Mouse (Mus musculus): ENCODE data around the gene Marcksl1. TPM values are rescaled to one million over a fixed set of nuclear protein-coding genes. Genes with fewer than 3 reads are reported as not detected.

Marcksl1 gene
- total RNA-seq (2021), result 100 to 1,000 TPM; 170 to 171 TPM

DNA sequence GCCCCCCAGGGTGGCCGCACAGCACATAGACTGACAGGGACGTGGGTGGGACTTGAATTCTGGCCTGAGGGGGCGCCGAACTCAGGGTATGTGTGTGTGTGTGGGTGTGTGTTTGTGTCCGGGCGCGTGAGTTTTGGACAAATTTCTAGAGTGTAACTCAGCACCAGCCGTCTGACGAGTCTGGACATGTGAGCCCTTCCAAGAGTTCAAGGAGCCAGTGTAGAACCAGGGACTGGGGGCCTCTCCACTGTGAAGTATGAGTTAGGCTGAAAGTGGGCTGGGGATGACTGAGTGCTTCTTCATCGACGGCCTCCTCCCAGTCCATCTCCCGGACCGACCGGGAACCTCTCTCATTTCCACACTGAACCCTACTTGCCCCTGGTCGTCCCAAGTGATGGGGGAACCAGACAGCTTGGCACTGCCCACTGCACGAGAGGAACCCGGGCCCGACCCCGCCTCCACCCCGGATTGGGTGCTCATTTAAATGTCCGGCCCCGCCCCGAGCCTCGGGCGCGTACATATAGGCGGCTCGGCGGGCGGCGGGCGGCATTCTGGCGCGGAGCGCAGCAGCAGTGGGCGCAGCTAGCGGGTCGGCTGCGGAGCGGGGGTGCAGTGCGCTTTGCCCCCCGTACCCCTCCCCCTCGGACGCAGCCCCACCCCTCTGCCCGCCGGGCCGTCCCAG lies at the start of gene Marcksl1:
TSS of gene Marcksl1 (plus strand) at position 496 of the 682 bp plus-strand sequence.
- peak; percentile 73 to 74 for DNase-seq (ENCODE audit: extremely low spot score in 1 of 2, low spot score in 1 of 2)

DNA sequence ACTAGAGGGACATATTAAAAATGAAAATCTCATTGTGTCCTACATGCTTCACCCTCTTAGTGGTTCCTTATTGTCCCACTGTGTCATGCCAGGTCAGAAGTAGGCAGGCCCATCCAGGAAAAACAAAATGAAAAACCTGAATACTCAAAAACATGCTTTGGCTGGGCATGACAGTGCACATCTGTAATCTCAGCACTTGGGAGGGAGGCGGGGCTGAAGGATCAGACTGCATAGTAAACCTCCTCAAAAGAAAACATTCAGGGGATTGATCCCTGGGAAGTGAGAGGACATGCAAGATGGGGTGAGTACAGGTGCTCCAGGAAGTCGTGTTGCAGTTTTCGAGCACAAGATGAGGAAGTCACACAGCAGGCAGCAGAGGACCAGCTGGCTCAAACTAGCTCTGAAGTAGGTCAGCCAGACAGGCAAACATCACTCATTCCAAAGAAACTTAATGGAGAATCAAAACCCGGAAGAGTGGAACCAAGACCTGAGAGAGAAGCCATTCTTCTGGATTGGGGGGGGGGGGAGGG lies 49.0 kb upstream of the Marcksl1 start:
- DNase-seq (ENCODE audit: extremely low spot score in 1 of 2, low spot score in 1 of 2), result no peak

- DNase-seq (ENCODE audit: extremely low spot score in 1 of 2, low spot score in 1 of 2), result no peak
Observed at GRCm38 (mm10) chr4:129476047-129476446, 37.3 kb upstream of the Marcksl1 start.

DNA sequence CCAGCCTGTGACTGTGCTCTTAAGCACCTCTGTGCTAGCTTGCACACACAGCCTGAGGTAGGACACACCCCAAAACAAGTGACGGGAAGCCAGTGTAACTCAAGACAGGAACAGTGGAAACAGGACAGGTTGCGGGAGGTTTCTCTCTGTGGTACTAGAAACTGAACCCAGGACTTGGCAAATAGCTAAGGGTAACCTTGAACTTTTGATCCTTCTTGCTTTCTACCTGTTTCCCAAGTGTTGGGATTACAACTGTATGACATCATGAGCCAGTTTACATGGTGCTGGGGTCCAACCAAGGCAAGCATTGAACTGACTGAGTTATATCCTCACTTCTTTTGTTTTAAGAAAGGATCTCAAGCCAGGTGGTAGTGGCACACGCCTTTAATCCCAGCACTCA lies 33.5 kb upstream of the Marcksl1 start:
- DNase-seq (ENCODE audit: extremely low spot score in 1 of 2, low spot score in 1 of 2), result no peak

GRCm38 (mm10) chr4:129481090-129481489 lies 32.3 kb upstream of the Marcksl1 start:
- DNase-seq (ENCODE audit: extremely low spot score in 1 of 2, low spot score in 1 of 2), result no peak

GRCm38 (mm10) chr4:129490972-129491880 lies 22.2 kb upstream of the Marcksl1 start, which contains the start of the genes Tssk3 and Fam229a:
Tssk3 (minus strand) TSS chr4:129491022.
Fam229a (plus strand) TSS chr4:129491190.
- DNase-seq (ENCODE audit: extremely low spot score in 1 of 2, low spot score in 1 of 2), result peak in 1 of 2 experiments; percentile 31

GRCm38 (mm10) chr4:129494681-129495080 lies 18.7 kb upstream of the Marcksl1 start:
- no peak for DNase-seq (ENCODE audit: extremely low spot score in 1 of 2, low spot score in 1 of 2)

- peak in 1 of 2 experiments; percentile 44 for DNase-seq (ENCODE audit: extremely low spot score in 1 of 2, low spot score in 1 of 2)
Observed at GRCm38 (mm10) chr4:129495672-129496562, 17.5 kb upstream of the Marcksl1 start.

GRCm38 (mm10) chr4:129496631-129497030 lies 16.8 kb upstream of the Marcksl1 start:
- DNase-seq (ENCODE audit: extremely low spot score in 1 of 2, low spot score in 1 of 2), result no peak

DNA sequence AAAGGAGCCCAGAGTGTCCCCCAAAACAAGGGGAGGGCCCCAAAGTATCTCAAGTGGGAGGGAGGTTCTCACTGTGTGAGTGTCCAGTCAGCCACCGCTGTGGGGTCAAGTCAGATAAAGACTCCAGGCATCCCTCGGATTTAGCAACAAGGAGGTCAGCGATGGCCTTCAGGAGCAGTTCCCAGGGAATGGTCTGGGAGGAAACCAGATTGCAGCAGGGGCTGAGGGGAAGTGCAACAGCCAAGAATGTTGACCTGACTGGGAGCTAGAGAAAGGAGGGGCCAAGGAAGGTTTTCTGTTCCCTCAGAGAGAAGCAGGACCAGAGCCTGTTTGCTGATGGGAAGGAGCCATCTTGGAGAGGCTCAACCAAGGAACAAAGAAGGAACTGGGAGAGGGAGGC lies 14.4 kb upstream of the Marcksl1 start:
- DNase-seq (ENCODE audit: extremely low spot score in 1 of 2, low spot score in 1 of 2), result no peak

GRCm38 (mm10) chr4:129500017-129500416 lies 13.4 kb upstream of the Marcksl1 start:
- no peak for DNase-seq (ENCODE audit: extremely low spot score in 1 of 2, low spot score in 1 of 2)

- DNase-seq (ENCODE audit: extremely low spot score in 1 of 2, low spot score in 1 of 2), result peak; percentile 54 to 66
Observed at GRCm38 (mm10) chr4:129500607-129501566, 12.5 kb upstream of the Marcksl1 start.

DNA sequence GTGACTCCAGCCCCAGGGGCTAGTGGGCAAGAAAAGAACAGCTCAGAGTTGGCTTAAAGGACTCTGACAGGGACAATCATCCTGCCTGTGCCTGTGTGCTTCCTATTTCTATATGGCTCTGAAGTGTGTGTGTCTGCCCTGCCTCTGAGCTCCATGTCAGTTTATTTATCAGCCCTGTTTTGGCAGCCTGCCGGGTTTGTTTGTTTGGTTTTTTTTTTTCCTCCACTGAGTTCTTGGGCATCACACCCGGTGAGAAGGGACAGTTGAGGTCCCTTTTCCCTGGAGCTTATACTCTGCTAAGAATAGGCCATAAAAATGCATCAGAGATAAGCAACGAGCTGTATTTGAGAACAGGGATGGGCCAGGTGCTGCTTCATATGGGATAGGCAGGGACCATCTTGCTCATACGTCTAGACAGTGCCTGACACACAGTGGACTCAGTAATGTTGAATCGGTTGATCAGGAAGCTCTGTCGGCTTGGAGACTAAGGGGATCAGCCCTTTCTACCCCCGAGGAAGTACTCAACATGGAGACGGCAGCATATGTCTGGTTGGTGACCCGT lies 11.0 kb upstream of the Marcksl1 start:
- no peak for DNase-seq (ENCODE audit: extremely low spot score in 1 of 2, low spot score in 1 of 2)

DNA sequence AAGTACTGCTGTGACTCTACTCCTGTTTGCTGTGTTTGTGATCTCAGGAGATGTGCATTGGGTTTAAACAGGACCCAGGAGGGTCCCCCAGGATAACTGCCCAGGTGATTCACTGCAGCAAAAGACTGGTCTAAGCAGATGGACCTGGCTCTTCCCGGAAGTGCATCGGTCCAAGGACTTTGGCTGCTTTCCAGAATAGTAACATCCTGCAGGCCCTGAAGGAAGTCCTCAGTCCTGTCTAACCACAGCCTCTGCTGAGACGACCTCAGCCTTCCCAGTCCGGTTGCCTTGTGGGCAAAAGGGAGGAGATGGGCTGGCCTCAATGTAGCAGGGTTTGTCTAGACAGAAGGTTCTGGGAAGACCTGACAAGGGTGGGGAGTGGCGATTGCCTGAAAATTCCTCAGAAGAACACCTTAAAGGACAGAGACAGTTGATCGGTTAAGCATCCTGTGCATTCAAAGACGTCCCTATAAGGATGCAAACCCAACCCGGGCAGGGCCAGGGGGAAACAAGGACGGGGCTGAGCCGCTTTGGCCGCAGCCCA lies 10.4 kb upstream of the Marcksl1 start:
- no peak for DNase-seq (ENCODE audit: extremely low spot score in 1 of 2, low spot score in 1 of 2)

DNA sequence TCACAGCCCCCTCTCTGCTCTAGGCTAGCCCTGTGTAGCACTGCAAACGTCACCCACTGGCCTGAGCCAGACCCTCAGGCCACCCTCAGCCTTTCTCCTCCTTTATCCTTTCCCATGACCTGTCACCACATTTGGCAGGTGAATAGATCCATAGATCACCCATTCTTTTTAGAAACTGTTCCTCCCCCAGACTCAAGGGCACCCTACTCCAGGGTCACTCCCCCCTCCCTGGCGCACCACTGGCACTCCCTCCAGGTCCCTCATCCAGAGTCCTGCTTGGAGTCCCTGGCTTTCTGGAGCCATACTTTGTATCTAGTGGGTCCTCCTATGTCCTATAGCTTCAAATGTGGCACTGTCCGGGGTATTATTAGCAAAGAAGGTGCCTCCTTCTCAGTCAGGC lies 7.9 kb upstream of the Marcksl1 start:
- no peak for DNase-seq (ENCODE audit: extremely low spot score in 1 of 2, low spot score in 1 of 2)

DNA sequence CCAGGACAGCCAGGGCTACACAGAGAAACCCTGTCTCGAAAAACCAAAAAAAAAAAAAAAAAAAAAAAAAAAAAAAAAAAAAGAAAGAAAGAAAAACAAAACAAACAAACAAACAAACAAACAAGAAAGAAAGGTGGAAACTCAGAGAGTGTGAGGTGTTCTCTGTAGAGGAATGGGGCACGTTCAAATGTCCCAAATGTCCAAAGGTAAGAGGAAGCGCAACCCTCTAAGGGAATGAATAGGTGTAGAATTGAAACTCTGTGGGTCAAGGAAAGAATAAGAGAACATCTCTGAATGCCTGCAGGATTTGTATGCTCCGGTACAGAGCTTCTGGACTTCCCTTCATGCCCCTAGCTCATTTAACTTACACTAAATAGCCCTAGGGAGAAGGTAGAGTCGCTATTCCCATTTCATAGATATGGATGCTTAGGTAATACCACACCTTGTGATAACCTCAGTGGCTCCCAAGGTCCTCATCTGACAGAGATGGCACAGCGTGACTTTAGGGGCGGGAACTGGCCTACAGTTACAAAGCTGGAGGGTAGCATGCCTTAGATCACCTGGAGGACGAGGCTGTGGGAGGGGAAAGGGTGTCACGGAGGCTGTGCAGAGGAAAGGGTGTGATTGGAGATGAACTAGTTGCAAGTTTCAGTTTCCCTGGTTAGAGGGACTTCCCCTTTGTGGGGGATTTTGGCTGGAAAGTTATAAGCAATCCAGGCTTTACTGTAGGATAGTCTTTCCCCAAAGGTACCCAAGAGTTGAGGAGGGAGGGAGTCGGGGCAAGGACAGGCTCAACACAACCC lies 5.7 kb upstream of the Marcksl1 start:
- no peak for DNase-seq (ENCODE audit: extremely low spot score in 1 of 2, low spot score in 1 of 2)

DNA sequence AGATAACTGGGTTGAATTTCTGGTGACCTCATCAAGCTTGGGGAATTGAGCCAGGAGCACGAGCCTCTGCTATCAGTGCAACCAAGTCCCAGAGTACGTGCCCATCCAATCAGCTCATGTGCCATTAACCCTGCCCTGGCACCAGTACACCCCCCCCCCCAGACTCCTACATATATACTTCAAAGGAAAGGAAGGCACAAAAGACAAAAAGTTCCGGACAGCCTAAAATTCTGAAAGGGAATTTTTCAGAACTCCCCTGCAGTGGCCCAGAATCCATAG lies 5.2 kb upstream of the Marcksl1 start:
- DNase-seq (ENCODE audit: extremely low spot score in 1 of 2, low spot score in 1 of 2), result no peak

Measured in layer of hippocampus, postnatal 25 days (tissue).